Mouse (Mus musculus) hindbrain, embryonic 11.5 days (tissue): ENCODE results near the gene Hnf4a. TPM values are rescaled to one million over a fixed set of nuclear protein-coding genes. Genes with fewer than 3 reads are reported as not detected.

Source experiments
- ATAC-seq: fragments of 200-750 bp; cut with Nextera tagmentation; 2 replicates; pipeline ENCODE4 v1.8.0; 2017; ENCODE audit warnings: mild to moderate bottlenecking, moderate TSS enrichment, moderate library complexity; ENCODE audit not compliant: low FRiP score
- DNase-seq: peaks from one replicate; pipeline ENCODE4 v3.0.0-alpha.2; 2015; ENCODE audit warnings: low spot score
- H3K27ac ChIP-seq: fragments of 300-500 bp; sonication (generic); 2 replicates; pipeline ENCODE4 v1.5.1; 2014; ENCODE audit warnings: mild to moderate bottlenecking, low read depth, low read length
- H3K27me3 ChIP-seq: fragments of 300-500 bp; sonication (generic); 2 replicates; pipeline ENCODE4 v1.6.1; 2014; ENCODE audit warnings: mild to moderate bottlenecking, low read length, moderate library complexity, mixed read lengths; ENCODE audit not compliant: control insufficient read depth, insufficient read depth
- H3K36me3 ChIP-seq: fragments of 300-500 bp; sonication (generic); 2 replicates; pipeline ENCODE4 v1.6.1; 2014; ENCODE audit warnings: mild to moderate bottlenecking, low read length, moderate library complexity, mixed read lengths; ENCODE audit not compliant: control insufficient read depth, insufficient read depth
- H3K4me1 ChIP-seq: fragments of 300-500 bp; sonication (generic); replicated peaks from 2 replicates; pipeline ENCODE4 v1.6.1; 2014; ENCODE audit warnings: low read length, mixed read lengths; ENCODE audit not compliant: control insufficient read depth, insufficient read depth
- H3K4me2 ChIP-seq: fragments of 300-500 bp; sonication (generic); replicated peaks from 2 replicates; pipeline ENCODE4 v1.6.1; 2014; ENCODE audit warnings: mild to moderate bottlenecking, low read depth, low read length
- H3K4me3 ChIP-seq: fragments of 300-500 bp; sonication (generic); 2 replicates; pipeline ENCODE4 v1.5.1; 2014; ENCODE audit warnings: low read depth, low read length
- H3K9ac ChIP-seq: fragments of 300-500 bp; sonication (generic); 2 replicates; pipeline ENCODE4 v1.6.1; 2014; ENCODE audit warnings: low read depth, low read length
- H3K9me3 ChIP-seq: fragments of 300-500 bp; sonication (generic); 2 replicates; pipeline ENCODE4 v1.6.1; 2016; ENCODE audit warnings: low read length; ENCODE audit not compliant: control insufficient read depth
- WGBS: fragments of 180-500 bp; shearing (Covaris S2); extraction: QIAGEN DNeasy Blood & Tissue Kit; methylation state at CpG from one replicate; pipeline ENCODE4 v1.1.7; 2014; 5-methylcytosine and 5-hydroxymethylcytosine counted together
- polyA plus RNA-seq: library from polyadenylated mRNA; unstranded; fragments of >200 nt; fragmentation: Nextera tagmentation; extraction: Ambion mirVana; gene quantifications from 2 replicates; pipeline ENCODE4 v1.2.1, GENCODE M21; 2014

Hnf4a gene
- polyA plus RNA-seq, 1 experiment from 2014 or later: not detected

- Histone ChIP-seq H3K9me3 (no peaks in the 10 kb centered on the region), H3K4me2 (no peak overlapping the region), H3K27ac (no peak overlapping the region), H3K4me1 (no peaks in the 10 kb centered on the region), H3K36me3 (no peaks in the 10 kb centered on the region), H3K9ac (no peak overlapping the region), H3K4me3 (no peak overlapping the region), H3K27me3 (no peaks in the 10 kb centered on the region)
- ATAC-seq: no peak
- WGBS: 44% methylated on average over 6 of the region's 6 CpGs
- DNase-seq: no peak
Observed at GRCm38 (mm10) chr2:163549786-163550185, 43.2 kb downstream of the Hnf4a start.

GRCm38 (mm10) chr2:163552518-163552929, 45.9 kb downstream of the Hnf4a start:
- Histone ChIP-seq H3K4me1 (no peaks in the 10 kb centered on the region), H3K9ac (no peak overlapping the region), H3K4me3 (no peak overlapping the region), H3K27me3 (no peaks in the 10 kb centered on the region), H3K4me2 (no peak overlapping the region), H3K27ac (no peak overlapping the region), H3K9me3 (no peaks in the 10 kb centered on the region), H3K36me3 (no peaks in the 10 kb centered on the region)
- no peak for DNase-seq
- WGBS: 86% methylated on average over 8 of the region's 8 CpGs
- ATAC-seq: no peak

- H3K27me3 ChIP-seq: no peaks in the 10 kb centered on the region
- H3K9ac ChIP-seq: no peak overlapping the region
- no peaks in the 10 kb centered on the region for H3K36me3 ChIP-seq
- no peaks in the 10 kb centered on the region for H3K9me3 ChIP-seq
- 78% methylated on average over 4 of the region's 4 CpGs for WGBS
- no peak overlapping the region for H3K4me2 ChIP-seq
- no peaks in the 10 kb centered on the region for H3K4me1 ChIP-seq
- no peak overlapping the region for H3K4me3 ChIP-seq
- DNase-seq: no peak
- ATAC-seq: no peak
- H3K27ac ChIP-seq: no peak overlapping the region
Observed at GRCm38 (mm10) chr2:163554425-163554982, 47.9 kb downstream of the Hnf4a start.

- Histone ChIP-seq H3K27me3 (no peaks in the 10 kb centered on the region), H3K9me3 (no peaks in the 10 kb centered on the region), H3K4me3 (no peak overlapping the region), H3K27ac (no peak overlapping the region), H3K4me2 (no peak overlapping the region), H3K4me1 (no peaks in the 10 kb centered on the region), H3K9ac (no peak overlapping the region), H3K36me3 (no peaks in the 10 kb centered on the region)
- DNase-seq (no peak), ATAC-seq (no peak)
- WGBS: 84% methylated on average over 6 of the region's 6 CpGs
Observed at GRCm38 (mm10) chr2:163554996-163555395, 48.4 kb downstream of the Hnf4a start.

- no peak overlapping the region for H3K4me2 ChIP-seq
- no peak overlapping the region for H3K27ac ChIP-seq
- no peak overlapping the region for H3K4me3 ChIP-seq
- 70% methylated on average over 13 of the region's 13 CpGs for WGBS
- no peaks in the 10 kb centered on the region for H3K9me3 ChIP-seq
- DNase-seq (no peak), ATAC-seq (no peak)
- H3K9ac ChIP-seq: no peak overlapping the region
- H3K27me3 ChIP-seq: no peaks in the 10 kb centered on the region
- H3K36me3 ChIP-seq: no peaks in the 10 kb centered on the region
- H3K4me1 ChIP-seq: no peaks in the 10 kb centered on the region
Observed at GRCm38 (mm10) chr2:163555417-163555816, 48.8 kb downstream of the Hnf4a start.

GRCm38 (mm10) chr2:163558548-163558947, 51.9 kb downstream of the Hnf4a start:
- no peak for ATAC-seq
- no peaks in the 10 kb centered on the region for H3K36me3 ChIP-seq
- no peak overlapping the region for H3K4me3 ChIP-seq
- DNase-seq: no peak
- H3K9me3 ChIP-seq: no peaks in the 10 kb centered on the region
- no peaks in the 10 kb centered on the region for H3K27me3 ChIP-seq
- no peak overlapping the region for H3K9ac ChIP-seq
- no peak overlapping the region for H3K4me2 ChIP-seq
- H3K4me1 ChIP-seq: no peaks in the 10 kb centered on the region
- 80% methylated on average over 1 of the region's 1 CpGs for WGBS
- no peak overlapping the region for H3K27ac ChIP-seq

GRCm38 (mm10) chr2:163559236-163559635, 52.6 kb downstream of the Hnf4a start:
- Histone ChIP-seq H3K27ac (no peak overlapping the region), H3K27me3 (no peaks in the 10 kb centered on the region), H3K4me1 (no peaks in the 10 kb centered on the region), H3K4me2 (no peak overlapping the region), H3K4me3 (no peak overlapping the region), H3K36me3 (no peaks in the 10 kb centered on the region), H3K9me3 (no peaks in the 10 kb centered on the region), H3K9ac (no peak overlapping the region)
- 80% methylated on average over 5 of the region's 5 CpGs for WGBS
- no peak for ATAC-seq
- DNase-seq: no peak

GRCm38 (mm10) chr2:163560247-163560646, 53.6 kb downstream of the Hnf4a start:
- no peak for ATAC-seq

GRCm38 (mm10) chr2:163561258-163561948, 54.8 kb downstream of the Hnf4a start:
- DNase-seq (no peak), ATAC-seq (no peak)
- no peak overlapping the region for H3K4me3 ChIP-seq
- H3K4me2 ChIP-seq: no peak overlapping the region
- H3K27ac ChIP-seq: no peak overlapping the region
- no peaks in the 10 kb centered on the region for H3K36me3 ChIP-seq
- no peak overlapping the region for H3K9ac ChIP-seq
- H3K4me1 ChIP-seq: no peaks in the 10 kb centered on the region
- H3K9me3 ChIP-seq: no peaks in the 10 kb centered on the region
- no peaks in the 10 kb centered on the region for H3K27me3 ChIP-seq
- 76% methylated on average over 13 of the region's 13 CpGs for WGBS

More at GRCm38 (mm10) chr2:163560247-163560646, 53.6 kb downstream of the Hnf4a start:
- no peak for DNase-seq
- no peaks in the 10 kb centered on the region for H3K4me1 ChIP-seq
- no peaks in the 10 kb centered on the region for H3K36me3 ChIP-seq
- no peak overlapping the region for H3K4me2 ChIP-seq
- H3K4me3 ChIP-seq: no peak overlapping the region
- 65% methylated on average over 3 of the region's 3 CpGs for WGBS
- no peak overlapping the region for H3K27ac ChIP-seq
- no peaks in the 10 kb centered on the region for H3K27me3 ChIP-seq
- no peak overlapping the region for H3K9ac ChIP-seq
- H3K9me3 ChIP-seq: no peaks in the 10 kb centered on the region
